Mouse (Mus musculus): ENCODE measurements around the gene Fam149b.

DNA sequence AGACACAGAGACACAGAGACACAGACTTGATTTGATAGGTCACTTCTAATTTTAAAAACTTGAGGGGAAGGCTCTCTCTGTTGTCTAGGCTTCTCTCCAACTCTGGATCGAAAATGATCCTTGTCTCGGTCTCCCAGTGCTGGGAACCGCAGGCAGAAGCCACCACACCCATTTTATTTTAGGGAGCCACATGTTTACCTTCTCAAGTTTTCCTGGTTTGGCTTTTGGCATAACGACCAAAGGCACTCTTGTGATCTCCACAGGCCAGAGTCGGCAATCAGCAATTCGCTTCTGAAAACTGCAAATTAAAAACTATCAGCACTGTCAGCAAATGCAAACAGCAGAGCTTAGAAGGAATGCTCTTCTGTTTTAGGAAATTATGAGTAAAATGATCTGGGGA is 83.8 kb downstream of the Fam149b start:
- no peak for TF ChIP-seq ZNF384 (IDR thresholded peaks at IDR 0.05; ENCODE audit: low read depth, low read length)
- no peak for TF ChIP-seq HCFC1 (IDR thresholded peaks at IDR 0.05; ENCODE audit: borderline replicate concordance, insufficient read depth, low read length)
- no peak for TF ChIP-seq MAFK (IDR thresholded peaks at IDR 0.05; ENCODE audit: insufficient read depth, low read depth, low read length)
- TF ChIP-seq CHD2 (IDR thresholded peaks at IDR 0.05; ENCODE audit: low read depth, low read length) = no peak
- no peak for TF ChIP-seq ZC3H11A (IDR thresholded peaks at IDR 0.05; ENCODE audit: borderline replicate concordance, low read depth, low read length)

Measured in ES-E14 (cell line).